Mouse (Mus musculus): ENCODE measurements around the gene Hyal2. TPM values are rescaled to one million over a fixed set of nuclear protein-coding genes. Genes with fewer than 3 reads are reported as not detected.

Hyal2 gene
- total RNA-seq (2023; ENCODE audit: inconsistent age): 2.3 to 8.2 TPM (median 3.1 TPM) in 4 replicates

DNA sequence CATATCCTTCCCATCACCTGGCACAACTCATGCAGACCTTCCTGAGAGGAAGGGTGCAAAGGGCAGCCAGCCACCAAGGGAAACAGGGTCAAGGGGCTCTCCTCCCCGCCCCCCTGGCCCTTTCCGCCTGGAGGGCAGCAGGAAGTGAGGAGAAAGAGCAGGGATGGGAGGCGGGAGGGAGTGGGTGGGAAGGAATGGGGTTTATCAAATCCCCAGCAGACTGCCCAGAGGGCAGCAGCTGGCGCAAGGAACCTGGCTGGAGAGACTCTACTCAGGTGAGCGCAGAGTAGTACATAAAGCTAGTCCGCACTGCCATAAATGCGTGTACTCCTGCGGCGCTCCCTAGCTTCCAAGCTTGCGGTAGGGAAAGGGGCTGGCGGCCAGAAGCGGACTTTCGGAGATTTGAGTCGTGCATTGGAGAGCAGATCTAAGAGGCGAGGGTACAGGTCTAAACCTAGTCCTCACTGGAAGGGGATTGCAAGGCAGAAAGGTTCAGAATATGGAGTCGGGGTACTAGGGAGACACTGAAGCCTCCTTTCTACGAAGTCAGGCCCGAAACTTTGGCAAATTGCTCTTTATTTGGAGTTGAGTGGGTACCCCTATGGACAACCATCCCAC is at the start of gene Hyal2:
Gene Hyal2 (plus strand): TSS at position 244 of the 618 bp plus-strand sequence.

DNA sequence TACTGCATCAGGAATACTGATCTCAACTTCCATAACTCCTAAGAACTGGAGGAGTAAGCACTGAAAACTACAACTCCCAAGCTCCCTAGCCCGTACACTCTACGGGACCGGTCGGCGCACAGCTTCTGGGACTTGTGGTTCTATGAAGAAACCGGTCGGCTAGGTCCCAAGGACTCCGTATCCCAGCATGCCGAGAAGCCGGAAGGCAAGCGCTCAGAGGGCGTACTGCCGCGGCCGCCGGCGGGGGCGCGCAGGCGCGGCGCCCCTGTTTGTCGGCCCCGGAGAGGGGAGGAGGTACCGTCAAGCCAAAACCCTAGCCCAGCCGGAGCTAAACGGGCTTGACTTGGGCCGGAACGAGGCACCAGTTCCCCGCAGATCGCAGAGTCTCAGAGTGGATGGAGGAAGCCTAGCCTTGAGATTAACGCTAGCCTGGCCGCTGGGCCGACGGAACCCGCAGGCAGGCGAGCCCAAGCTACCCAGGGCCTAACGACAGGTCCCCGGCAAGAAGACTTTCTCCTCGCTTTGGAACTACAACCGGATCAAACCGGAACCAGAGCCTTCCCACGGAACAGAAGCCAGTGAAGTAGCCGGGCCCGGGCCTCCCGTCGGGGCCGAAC is 33.8 kb upstream of the Hyal2 start, which contains the start of gene Tmem115:
Gene Tmem115 (plus strand): TSS at position 155 of the 617 bp plus-strand sequence.

DNA sequence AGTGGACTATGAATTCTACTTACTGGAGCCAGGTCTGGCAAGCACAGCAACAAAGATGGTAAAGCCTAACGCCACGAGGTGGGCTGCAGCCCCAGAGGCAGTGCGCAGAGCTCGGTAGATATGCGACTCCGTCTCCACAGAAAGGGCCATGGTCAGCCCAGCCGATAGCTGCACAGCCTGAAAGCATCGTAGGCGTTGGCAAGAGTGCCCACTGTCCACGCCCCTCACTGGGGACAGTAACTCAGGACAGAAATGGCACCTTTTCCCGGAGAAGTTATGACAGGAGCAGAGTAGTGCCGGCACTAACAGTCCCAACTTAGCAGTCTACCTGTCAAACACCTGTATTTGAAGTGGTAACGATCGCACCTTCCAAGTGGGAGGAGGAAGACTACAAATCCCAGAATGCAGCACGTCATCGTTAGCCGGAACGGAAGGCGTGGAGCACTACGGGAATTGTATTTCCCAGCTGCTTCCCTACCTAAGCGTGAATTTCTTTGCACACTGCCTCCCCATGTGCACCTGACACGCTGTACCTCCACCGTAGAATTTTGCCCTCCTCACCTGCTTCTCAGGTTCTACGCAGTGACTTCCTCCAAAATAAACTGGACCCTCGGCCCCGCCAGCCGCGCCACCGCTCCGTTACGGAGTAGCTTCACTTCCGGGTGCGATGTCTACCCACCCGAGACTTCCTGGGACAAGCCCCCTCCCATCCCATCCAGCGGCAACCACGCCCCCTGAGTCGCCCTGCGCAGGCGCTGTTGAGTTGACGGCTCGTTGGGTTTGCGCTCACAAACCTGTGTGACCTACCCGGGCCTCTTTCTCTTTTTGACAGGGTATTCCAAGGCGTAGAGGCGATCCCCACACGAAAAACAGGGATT is 26.0 kb upstream of the Hyal2 start, which contains the start of the genes Cyb561d2 and Nprl2:
Gene Cyb561d2 (minus strand): TSS at position 720 of the 878 bp plus-strand sequence.
Gene Nprl2 (plus strand): TSS at position 753 of the 878 bp plus-strand sequence.

DNA sequence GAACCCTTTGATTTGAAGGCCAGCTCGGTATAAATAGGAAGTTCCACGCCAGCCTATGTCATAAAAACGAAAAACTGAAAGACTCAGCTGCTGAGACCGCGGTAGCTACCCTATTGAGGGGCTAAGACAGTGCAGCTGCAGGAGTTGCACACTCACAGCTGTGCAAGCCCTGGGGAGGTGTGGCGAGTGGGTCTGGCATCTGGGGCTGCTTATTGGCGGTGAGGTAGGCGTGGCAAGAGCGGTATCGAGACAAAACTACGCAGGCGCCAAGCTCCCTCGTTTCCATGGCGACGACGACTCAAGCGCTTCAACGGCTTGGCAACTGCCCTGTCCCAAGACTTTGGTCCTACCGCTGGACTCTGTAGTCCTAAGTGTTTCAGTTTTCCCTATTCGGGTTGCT is 20.7 kb upstream of the Hyal2 start, which contains the start of gene Zmynd10:
Gene Zmynd10 (plus strand): TSS at position 273 of the 400 bp plus-strand sequence.

DNA sequence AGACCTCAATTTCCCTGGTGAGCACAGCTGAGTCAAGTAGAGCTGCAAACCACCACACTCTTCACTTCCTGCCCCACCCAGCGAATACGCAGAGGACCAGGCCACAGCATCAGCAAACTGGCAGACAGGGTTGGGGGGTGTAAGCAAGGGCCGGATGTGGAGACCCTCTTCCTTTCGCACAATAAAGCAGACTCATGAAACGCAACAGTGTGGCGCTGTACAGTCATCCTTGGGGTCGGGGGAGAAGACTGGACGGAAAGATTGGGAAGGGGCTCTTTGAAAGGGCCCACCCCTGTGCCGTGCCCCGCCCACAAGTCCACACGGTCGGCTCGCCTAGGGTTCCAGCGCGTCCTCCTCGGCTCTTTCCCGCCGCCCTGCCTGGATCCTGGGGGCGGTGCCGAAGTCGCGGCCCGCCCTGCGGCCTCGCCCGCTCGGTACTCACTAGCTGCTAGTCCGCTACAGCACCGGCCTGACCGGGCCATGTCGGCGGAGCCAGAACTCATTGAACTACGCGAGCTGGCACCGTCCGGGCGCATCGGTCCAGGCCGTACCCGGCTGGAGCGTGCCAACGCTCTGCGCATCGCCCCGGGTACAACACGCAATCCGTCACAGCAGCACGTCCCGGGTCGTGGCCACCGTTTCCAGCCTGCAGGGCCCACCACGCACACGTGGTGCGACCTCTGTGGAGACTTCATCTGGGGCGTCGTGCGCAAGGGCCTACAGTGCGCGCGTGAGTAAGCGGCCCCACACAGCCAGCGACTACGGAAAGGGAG is 16.4 kb upstream of the Hyal2 start, which contains the start of gene Rassf1:
Gene Rassf1 (plus strand): TSS at position 439 of the 773 bp plus-strand sequence.

DNA sequence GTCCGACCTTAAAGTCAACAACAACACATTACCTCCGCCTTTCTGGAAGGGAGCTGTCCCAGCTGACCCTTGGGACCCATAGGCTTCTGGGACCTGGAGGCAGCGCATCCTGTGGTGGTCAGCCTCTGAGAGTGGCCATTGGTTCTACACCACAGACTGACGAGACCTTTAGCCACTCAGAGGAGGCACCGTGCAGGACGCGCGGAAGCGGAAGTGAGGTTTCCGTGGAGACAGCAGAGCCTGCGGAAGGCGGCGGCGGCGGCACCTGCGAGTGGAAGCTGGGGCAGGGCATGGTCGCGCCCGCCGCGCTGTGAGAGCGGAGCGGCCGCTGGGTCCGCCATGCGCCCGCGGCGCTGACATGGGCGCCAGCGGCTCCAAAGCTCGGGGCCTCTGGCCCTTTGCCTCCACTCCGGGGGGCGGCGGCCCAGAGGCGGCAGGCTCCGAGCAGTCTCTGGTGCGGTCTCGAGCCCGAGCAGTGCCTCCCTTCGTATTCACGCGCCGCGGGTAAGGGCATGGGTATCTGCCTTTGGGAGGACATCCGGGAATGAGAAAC is 4.6 kb upstream of the Hyal2 start, which contains the start of gene Tusc2:
Gene Tusc2 (plus strand): TSS at position 227 of the 553 bp plus-strand sequence.

DNA sequence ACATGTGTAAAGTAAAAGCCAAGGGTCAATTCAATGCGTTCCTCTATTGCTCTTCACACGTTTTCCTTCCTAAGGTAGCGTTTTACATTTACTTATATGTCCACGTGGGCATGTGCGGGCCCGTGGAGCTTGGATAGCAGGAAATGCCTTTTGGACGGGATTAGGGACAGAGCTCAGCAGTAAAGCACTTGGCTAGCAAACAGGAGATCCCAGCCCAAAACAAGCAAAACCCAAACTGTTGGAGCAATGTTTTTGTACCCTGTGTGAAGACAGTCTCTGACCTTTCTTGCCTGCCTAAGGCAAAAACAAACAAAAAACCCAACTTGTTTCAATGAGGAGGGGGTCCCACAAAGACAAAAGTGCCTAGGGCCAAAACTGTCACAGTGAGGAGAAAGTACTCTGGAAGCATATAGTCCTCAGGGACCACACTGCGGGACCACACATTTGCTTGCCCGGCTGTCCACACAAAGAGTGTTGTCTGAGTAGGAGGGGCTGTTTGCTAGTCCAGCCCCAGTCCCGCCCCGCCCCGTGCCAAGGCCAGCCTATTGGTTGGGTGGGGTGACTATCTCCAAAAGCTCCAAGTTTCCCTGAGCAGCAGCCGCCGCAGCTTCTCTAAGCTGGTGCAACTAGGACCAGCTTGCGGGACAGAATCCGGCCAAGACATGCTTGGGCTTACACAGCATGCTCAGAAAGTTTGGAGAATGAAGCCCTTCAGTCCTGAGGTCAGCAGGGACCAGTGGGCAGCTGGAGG is 8.8 kb downstream of the Hyal2 start, which contains the start of gene Hyal1:
Gene Hyal1 (plus strand): TSS at position 571 of the 751 bp plus-strand sequence.

DNA sequence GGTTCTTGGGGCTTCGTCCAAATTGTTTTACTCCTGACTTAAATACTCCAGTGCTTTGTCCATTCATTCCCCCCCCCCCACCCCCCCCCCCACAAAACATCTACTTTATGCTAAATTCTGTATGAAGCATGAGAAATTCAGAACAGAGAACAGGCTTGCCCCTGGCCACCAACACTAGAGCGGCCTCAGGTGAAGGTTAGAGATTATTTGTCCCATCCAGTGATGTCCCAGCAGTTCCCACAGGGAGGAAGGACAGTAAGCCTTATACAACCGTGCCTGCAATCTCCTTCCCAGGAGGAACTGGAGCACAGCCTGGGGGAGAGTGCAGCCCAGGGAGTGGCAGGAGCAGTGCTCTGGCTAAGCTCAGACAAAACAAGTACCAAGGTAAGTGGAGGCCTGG is 10.8 kb downstream of the Hyal2 start, which contains the start of gene Naa80:
Gene Naa80 (plus strand): TSS at position 301 of the 400 bp plus-strand sequence.

DNA sequence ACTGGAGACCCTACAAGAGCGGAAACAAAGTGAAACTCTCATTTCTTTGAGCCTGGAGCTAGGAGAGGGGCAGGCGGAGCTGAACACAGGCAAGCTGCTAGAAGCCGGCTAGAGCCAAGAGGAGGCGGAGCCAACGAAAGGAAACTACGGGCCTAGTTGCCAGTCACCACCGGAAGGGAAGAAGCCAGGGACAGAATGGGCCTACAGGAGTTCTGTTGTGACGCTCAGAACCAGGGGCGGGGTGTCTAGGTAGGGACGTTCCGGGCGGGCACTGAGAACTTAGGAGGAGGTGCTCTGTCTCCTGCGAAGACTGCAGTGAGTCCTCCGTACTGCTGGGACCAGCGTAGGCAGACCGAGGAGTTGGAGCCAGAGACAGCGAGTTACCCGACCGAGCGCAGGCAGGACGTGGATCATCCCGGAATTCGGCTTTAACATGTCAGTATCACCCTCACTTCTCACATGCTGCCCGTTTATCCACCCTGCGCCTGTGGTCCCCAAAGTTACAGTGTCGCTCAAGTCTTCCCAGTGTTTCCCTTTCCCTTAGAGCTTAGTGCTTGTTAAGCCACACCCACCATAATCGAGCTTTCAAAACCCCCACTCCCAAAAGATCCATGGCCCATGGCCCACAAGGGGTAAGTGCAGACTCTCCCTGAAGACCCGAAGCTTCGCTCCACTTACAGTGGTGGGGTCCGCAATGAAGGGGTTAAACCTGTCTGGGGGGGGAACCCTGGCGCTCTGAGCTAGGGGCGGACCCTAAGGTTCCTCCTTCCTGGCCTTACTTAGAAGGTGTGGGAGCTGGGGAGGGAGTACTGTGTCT is 13.0 kb downstream of the Hyal2 start, which contains the start of gene Hyal3:
Gene Hyal3 (plus strand): TSS at position 318 of the 817 bp plus-strand sequence.

DNA sequence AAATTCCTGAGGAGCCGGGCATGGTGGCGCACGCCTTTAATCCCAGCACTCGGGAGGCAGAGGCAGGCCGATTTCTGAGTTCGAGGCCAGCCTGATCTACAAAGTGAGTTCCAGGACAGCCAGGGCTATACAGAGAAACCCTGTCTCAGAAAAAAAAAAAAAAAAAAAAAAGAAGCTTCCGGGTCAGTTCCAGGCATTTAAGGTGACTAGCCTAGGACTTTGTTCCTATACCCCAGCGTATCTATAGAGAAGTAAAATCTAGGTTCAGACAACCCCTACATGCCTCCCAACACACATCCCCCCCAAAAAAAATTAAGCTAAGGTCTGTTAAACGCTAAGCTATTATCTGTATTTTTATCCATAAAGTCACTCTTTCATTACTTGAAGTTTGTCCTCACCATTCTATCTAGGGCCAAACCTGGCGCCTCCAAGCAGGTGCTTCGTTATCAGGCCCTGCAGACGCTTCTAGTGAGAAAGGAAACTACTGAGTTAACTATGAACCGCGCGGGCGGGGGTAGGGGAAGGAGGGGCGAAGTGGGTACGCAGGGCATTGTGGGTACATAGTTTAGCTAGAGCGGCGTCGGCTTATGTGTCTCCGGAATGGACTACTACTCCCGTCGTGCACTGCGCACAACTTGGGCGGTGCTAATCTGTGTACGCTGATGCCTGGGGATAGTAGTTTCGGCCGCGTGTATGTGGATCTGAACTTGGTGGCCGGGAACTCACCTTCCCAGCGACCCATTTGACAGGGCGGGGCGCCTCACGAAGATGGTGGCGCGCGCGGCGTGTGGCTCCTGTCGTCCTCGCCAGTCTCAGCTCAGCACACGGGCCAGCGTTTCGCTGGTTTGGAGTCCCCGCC is 19.5 kb downstream of the Hyal2 start, which contains the start of gene Ifrd2:
Gene Ifrd2 (plus strand): TSS at position 669 of the 859 bp plus-strand sequence.

DNA sequence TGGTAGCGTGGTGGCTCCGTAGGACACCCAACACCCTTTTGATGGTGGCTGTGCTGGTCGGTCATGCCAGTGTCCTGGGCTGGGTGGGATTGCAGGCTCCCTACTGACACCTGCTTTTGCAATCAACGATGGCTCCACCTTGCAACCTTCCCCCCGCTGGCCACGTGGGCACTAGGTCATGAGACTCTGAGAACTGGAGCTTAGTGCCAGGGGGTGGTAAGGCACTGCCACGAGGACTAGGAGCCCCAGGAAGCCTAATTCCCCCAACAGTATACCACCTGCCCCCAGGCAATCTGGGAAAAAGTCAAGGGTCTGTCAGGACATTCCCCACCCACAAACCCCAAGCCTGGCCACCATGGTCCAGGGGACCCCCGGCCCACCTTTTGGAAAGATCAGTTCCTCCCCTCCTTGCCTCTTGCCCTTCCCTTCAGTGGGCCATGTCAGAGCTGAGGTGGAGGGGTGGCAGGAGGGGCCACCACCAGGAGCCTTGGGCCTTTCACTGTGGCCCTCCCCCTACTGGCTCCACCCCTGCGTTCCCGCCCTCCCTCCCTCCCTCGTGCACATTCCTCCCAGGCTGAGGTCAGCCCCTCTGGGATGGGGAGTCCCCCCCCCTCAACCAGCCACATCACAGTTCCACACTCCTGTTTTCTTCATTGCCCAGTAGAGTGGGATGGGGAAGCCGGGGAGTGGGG is 41.1 kb downstream of the Hyal2 start, which contains the start of gene Sema3b:
Gene Sema3b (minus strand): TSS at position 489 of the 692 bp plus-strand sequence.

Other genes starting within 250 kb of the Hyal2 start
- gene Hemk1, start 229.6 kb upstream of the Hyal2 start, total RNA-seq (2023; ENCODE audit: inconsistent age): 10.3 to 13.4 TPM (median 11.9 TPM) in 4 replicates
- 0.26 to 2.1 TPM (median 1.0 TPM) in 4 replicates for gene 6430571L13Rik, start 227.3 kb upstream of the Hyal2 start, total RNA-seq (2023; ENCODE audit: inconsistent age)
- 0.48 to 2.7 TPM (median 0.81 TPM) in 4 replicates for gene Cacna2d2, start 168.3 kb upstream of the Hyal2 start, total RNA-seq (2023; ENCODE audit: inconsistent age)
- 22.8 to 26.5 TPM (median 26.1 TPM) in 4 replicates for gene Tmem115, start 34.0 kb upstream of the Hyal2 start, total RNA-seq (2023; ENCODE audit: inconsistent age)
- 13.7 to 16.6 TPM (median 14.5 TPM) in 4 replicates for gene Cyb561d2, start 25.8 kb upstream of the Hyal2 start, total RNA-seq (2023; ENCODE audit: inconsistent age)
- 23.5 to 29.7 TPM (median 25.9 TPM) in 4 replicates for gene Nprl2, start 25.7 kb upstream of the Hyal2 start, total RNA-seq (2023; ENCODE audit: inconsistent age)
- gene Zmynd10, start 20.6 kb upstream of the Hyal2 start, total RNA-seq (2023; ENCODE audit: inconsistent age): 0.54 to 1.1 TPM in 2 of 4 replicates, not detected in the others
- 62.1 to 68.3 TPM (median 65.1 TPM) in 4 replicates for gene Rassf1, start 16.4 kb upstream of the Hyal2 start, total RNA-seq (2023; ENCODE audit: inconsistent age)
- 22.7 to 26.0 TPM (median 23.6 TPM) in 4 replicates for gene Tusc2, start 4.7 kb upstream of the Hyal2 start, total RNA-seq (2023; ENCODE audit: inconsistent age)
- gene Hyal1, start 9.0 kb downstream of the Hyal2 start, total RNA-seq (2023; ENCODE audit: inconsistent age): 2.9 to 5.6 TPM (median 4.3 TPM) in 4 replicates
- 9.9 to 12.6 TPM (median 10.4 TPM) in 4 replicates for gene Naa80, start 10.9 kb downstream of the Hyal2 start, total RNA-seq (2023; ENCODE audit: inconsistent age)
- 1.4 to 2.6 TPM (median 1.8 TPM) in 4 replicates for gene Hyal3, start 12.9 kb downstream of the Hyal2 start, total RNA-seq (2023; ENCODE audit: inconsistent age)
- 24.5 to 28.9 TPM (median 26.8 TPM) in 4 replicates for gene Ifrd2, start 19.7 kb downstream of the Hyal2 start, total RNA-seq (2023; ENCODE audit: inconsistent age)
- gene Sema3b, start 41.3 kb downstream of the Hyal2 start, total RNA-seq (2023; ENCODE audit: inconsistent age): 0.64 to 2.6 TPM (median 1.4 TPM) in 4 replicates
- gene Gnai2, start 67.4 kb downstream of the Hyal2 start, total RNA-seq (2023; ENCODE audit: inconsistent age): 627 to 662 TPM (median 650 TPM) in 4 replicates
- not detected in 4 replicates for gene Slc38a3, start 101.6 kb downstream of the Hyal2 start, total RNA-seq (2023; ENCODE audit: inconsistent age)
- 0.51 to 3.0 TPM (median 1.1 TPM) in 3 of 4 replicates, not detected in the other for gene Gnat1, start 111.8 kb downstream of the Hyal2 start, total RNA-seq (2023; ENCODE audit: inconsistent age)
- 1.2 TPM in 1 of 4 replicates, not detected in the others for gene Sema3f, start 142.5 kb downstream of the Hyal2 start, total RNA-seq (2023; ENCODE audit: inconsistent age)
- gene Rbm5, start 203.1 kb downstream of the Hyal2 start, total RNA-seq (2023; ENCODE audit: inconsistent age): 286 to 321 TPM (median 308 TPM) in 4 replicates